Mouse (Mus musculus): ENCODE results near the gene Uckl1.

Gene Uckl1

DNA sequence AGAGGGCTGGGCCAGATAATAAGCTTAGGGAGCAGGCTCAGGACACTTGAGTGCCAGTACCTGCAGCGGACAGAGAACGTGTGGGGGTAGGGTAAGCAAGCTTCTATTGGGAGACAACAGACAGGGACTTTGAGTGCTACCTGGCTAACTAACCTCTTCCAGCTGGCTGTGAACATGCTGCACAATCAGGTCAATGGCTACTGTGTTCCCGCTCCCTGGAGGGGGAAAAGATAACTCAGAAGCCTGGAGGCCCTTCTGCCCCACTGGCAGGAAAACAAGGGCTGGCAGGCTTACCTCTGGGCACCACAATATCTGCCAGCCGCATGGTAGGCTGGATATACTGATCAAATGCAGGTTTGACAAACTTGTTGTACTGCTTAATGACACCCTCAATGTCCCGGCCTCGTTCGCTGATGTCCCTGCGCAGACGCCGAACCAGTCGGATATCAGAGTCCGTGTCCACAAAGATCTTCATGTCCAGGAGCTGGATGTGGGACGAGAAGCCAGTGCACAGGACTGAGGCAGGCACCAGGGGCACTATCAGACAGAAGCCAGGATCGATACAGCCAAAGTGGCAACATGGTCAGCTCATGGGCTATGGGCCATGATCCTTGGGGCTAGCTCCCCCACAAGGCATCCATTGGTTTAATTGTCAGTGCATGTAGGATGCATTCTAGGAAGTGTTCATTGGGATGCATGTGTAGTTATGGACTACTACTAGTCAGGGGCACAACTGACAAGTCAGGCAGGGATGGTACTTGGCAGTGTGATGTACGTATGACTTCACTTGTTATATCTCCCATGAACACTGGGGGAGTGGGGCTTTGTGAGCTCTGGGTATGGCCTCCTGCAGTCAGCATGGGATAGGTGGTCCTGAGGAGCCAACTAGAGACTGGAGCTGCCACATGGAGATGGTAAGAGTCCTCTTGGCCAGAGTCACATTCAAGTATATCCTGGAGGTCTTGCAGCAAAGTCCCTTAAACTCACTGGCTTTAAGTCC lies 11.5 kb downstream of the Uckl1 start:
- DNase-seq (ENCODE audit: low read depth, low spot score), result no peak

DNA sequence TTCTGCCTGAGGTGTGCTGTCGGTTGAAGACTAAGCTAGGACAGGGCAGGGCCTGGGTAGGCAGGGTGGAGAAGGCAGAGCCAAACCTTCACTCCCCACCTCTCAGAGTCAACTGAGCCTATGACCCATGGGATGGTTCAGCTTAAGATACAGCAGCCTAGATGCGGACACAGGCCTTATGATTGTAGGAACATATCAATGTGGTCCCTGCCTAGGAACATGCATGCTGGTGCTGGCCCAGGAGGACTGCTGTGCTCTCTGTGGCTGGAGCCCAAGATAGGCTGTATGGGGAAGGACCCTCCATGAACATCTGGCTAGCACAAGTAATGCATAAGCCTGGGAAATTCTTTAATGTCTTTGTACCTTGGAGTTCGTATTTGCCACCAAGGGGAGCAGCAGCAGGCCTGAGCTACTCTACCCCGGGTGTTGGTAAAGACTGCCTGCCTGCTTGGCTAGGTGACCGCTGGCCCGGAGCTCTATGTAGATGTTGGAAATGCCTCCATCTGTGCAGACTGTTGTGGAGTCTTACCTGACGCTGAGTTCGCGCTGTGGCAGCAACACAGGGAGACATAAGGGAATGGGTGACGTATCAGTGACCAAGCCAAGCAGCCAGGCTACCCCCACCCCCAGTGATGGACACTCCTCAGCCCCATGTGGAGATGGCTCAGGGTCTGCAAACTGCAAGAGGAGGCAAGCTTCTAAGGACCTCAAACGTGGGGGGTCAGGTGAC lies 12.6 kb downstream of the Uckl1 start:
- no peak for DNase-seq (ENCODE audit: low read depth, low spot score)

DNA sequence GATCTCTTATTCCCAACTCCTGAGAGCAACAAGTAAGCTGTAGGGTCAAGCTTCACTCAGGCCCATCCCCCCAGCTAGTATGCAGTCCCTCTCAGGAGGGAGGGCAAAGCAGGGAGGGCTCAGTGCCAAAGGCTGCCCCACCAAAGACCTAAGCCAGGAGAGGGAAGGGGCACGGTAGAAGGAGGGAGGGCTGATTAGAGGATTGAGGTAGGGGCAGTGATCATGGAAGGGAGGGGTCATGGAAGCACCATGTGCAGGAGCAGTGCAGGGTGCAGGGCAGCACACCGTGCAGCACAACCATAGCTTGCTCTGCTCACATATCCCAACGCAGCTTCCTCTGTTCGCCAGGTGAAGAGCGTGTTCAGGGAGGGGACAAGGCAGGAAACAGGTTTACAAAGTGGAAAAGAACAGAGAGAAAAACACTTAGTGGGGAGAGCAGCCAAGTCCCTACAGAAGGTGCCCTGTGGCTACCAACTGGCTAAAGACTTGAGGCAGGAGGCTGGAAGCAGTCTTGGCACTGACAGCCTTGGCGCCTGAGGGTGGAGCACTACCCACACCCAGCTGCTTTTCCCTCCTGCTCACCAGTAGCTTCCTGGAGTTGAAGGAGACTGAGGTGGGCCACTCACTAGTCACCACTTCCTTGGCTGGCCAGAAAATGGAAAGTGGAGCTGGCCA lies 13.6 kb downstream of the Uckl1 start:
- no peak for DNase-seq (ENCODE audit: low read depth, low spot score)

DNA sequence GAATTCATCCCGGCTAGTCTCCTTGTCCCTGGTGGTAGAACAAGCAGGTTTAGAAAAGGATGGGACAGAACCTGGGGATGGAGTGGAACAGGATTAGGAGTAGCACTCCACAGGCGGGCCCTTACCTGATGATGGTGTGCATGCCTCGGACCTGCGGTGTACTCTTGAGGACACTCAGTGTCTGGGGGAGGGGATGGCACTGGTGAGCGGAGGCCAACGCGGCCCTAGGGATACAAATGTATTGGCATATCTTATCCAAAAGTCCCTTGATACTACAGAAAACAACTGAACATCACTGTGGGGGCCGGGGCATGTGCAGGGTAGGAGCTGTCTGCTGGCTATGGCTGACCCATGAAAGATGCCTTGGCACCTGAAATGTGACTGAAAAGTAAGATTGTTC lies 14.3 kb downstream of the Uckl1 start:
- DNase-seq (ENCODE audit: low read depth, low spot score), result no peak

DNA sequence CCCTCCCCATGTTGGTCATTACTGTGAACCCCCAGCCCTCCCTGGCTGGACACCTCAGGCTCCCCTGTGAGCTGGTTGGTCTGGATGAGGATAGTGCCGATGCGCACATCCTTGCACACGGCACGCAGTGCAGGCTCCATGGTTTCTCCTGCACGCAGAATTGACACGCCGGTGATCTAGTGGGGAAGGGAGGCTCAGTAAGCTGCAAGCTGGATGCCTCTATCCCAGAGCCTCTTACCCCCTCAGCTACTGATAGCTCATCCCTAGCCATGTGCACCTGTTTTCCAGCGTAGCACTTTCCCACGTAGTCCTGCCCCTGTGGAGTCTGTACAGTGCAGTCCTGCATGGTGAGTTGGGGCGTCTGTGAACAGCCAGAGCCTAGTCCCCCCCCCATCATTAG lies 14.8 kb downstream of the Uckl1 start:
- no peak for DNase-seq (ENCODE audit: low read depth, low spot score)

DNA sequence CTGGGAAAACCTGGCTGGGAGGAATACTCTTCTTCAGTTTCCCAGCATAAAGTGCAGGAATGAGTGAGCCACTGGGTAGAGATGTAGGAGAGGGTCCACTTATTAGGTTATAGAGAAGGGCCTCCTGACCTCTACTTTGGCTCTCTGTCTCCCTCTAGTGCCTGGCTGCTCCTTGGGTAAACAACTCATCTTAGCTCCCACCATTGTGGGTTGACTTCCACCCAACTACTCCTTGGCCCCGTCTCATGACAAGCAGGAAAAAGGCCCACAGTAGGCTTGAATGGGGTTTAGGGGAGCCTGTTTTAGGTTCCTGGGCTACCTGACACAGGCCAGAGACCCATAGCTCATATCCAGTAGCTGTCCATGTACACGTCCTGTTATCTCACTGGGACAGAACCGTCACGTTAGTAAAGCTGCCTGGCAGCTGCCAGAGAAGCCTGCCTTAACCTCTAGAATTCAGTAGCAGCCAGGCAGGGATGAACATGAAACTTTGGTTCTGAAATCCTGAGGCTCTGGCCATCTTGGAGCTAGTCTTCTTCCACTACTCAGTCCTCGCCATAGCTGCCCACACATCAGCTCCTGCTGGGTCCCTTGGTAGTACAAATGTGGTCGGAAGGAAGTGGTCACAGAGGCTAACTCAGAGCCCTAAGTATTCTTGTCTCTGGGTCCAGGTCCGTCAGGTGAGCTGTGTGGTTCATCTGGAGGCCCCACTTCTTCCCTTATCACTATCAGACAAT lies 16.3 kb downstream of the Uckl1 start:
- peak; percentile 55 for DNase-seq (ENCODE audit: low read depth, low spot score)

DNA sequence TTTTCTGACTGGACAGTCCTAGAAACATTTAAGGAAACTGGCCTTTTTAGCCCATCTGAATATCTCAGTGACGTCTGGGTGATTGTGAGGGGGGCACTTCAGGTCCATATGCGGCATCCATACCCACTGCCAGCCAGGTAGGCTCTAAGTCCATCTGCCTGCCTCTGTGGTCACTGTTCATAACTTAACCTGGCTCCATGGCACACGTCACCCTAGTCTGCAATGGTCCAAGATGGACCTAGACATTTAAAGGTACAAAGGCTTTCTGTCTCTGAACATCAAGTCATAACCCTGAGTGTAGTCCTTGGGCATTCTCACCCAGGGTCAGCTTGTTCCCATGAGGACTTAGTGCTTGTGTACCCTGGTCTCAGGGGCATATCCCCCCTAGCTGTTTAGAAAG lies 17.4 kb downstream of the Uckl1 start:
- no peak for DNase-seq (ENCODE audit: low read depth, low spot score)

DNA sequence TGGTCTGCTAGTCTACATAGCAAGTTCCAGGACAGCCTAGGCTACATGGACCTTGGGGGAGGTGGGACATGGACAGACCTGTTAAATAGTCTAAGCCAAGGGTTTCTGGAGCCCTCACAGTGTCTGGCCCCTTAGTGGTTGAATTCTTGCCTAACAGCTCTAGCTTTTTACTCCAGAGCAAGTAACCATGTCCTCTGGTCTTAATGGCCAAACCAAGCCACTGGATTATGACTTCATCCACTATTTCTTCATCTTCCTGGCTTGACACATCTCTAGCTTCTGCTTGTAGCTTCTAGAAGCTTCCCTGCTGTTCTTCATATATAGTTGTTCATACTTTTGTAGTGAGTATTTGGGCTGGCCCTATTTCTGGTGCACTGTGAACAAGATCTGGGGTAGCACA lies 30.9 kb downstream of the Uckl1 start:
- no peak for DNase-seq (ENCODE audit: low read depth, low spot score)

DNA sequence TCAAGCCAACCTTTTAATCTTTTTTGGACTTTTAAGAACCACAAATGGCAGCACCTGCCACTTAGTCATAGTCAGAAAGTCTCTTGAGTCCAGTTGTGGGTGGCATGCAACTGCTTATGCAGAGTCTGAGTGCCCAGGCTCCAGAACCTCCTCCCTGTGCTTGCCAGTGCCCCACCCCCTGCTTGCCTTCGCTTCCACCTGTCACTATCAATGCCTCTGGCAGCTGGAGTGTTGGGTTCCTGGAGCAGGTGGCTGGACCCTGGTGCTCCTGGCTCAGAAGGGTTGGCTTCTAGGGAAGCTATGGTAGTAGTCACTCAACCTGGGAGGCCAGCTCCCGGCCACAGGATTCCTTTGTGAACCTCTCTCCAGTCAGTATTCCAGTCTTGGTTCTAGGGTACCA lies 34.5 kb downstream of the Uckl1 start:
- no peak for DNase-seq (ENCODE audit: low read depth, low spot score)

DNA sequence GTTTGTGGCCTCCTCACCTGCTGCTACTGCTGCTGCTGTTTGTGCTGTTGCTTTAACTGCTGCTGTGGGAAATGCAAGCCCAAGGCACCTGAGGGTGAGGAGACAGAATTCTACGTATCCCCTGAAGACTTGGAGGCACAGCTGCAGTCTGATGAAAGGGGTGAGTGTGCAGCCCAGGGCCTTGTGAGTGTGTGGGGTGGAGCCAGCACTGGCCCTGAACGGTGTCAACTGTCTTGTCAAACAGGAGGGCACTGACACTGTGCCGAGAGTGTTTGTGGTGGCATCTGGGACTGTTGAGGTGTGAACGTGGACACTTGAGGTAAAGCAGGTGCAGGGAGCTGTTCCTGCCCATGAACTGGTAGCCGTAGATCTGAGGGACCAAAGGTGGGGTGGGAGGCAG lies 36.0 kb downstream of the Uckl1 start:
- no peak for DNase-seq (ENCODE audit: low read depth, low spot score)

DNA sequence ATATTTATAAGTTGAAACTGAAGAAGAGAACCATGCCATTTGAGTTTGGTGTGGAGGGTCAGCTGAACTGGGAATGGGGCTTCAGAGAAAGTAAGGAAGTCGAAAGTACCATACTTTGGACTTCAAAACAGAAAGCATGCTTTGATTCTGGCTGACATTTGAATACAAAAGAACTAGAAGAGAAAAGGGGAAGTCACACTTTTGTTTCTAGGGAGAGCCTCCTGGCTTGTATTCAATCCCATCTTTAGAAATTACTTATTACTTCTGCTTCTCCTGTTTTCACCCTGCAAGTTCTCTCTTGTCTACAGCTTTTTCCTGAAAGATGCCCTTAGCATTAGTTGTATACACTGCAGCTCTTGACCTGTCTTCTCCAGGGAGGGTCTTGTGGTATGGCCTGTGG lies 36.5 kb downstream of the Uckl1 start:
- DNase-seq (ENCODE audit: low read depth, low spot score), result no peak

DNA sequence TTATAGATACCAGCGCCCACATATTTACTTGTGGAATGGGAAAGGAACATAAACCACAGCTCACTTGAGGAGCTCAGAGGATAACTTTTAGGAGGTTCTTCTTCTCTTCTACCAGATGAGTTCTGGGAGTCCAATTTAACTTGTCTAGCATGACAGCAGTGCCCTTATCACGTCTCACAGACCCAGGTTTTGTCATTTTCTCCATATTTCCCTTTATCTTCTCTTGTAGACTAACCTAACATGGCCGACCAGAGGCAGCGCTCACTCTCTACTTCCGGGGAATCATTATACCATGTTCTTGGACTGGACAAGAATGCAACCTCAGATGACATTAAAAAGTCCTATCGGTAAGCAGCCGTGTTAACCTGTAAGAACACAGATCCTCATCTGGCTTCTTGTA lies 38.5 kb downstream of the Uckl1 start:
- no peak for DNase-seq (ENCODE audit: low read depth, low spot score)

DNA sequence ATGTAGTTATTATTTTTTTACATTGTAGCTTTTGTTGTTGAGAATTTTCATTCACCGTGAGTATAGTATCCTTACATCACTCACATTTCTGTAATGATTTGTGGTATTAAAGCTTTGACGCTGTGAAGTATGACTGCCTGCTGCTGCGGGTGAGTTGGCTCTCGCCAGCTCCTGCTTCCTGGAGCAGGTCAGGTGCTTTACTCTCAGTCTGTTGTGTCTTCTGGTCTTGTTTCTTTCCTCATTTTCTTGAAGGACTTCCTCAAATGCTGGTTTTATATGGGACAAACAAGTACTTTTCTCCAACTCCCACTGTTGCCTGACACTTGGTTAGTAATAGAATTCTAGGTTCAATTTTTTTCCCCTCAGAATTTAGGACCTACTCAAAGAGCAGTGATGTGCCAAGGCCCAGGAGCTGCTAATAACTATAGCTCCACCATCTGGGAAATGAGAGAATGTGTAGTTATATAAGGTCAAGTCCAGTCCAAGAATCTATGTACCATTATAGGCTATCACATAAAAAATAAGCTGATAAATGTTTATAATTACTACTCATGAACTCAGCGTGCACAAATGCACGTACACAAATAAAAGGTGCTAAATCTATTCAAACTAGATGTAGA lies 42.8 kb downstream of the Uckl1 start:
- DNase-seq (ENCODE audit: low read depth, low spot score), result no peak

DNA sequence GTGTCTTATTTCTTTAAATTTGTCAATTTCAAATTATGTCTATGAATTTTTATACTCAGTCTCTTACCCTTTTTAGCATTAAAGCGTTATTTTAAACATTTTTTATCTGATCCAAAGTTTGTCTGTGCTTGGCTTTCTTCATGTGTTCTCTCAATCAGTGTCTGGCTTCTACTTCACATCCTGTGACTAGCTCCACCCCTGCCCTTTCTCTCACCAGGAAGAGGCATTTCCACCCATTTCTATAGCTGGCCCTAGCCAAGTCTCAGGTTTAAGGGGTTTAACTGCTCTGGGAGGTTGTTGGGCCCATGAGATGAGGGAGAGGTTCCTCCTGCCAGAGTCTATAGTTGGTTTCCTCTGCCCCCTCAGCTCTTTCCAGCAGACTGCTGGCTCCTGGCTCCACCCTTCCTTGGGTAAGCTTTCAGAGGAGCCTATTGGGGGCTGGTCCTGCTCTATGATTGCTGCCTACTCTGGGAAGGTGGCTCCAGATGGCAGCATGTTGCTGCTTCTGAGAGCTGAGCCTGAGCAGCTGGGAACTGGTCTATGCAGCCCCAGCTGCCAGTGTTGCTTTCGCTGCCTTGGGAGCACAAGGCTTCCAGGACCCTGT lies 47.1 kb downstream of the Uckl1 start:
- DNase-seq (ENCODE audit: low read depth, low spot score), result peak; percentile 50

DNA sequence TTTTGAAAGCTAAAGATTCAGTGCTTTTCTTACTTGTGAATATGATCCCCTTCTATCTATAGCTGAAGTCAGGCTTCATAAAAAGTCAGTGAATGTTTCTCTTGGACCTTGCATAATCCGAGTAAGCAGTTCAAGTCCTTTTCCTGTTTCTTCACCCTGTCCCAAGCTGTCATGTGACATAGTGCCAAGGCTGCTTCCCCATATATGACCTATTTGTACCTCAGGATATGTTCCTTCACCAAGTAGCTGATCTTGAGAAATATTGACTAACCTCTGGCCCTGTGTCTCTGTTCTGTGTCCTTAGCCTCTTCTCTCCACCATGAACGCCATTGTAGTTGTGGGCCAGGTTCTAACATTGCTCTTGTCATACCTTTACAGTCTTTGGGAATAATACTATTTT lies 48.3 kb downstream of the Uckl1 start:
- DNase-seq (ENCODE audit: low read depth, low spot score), result no peak

DNA sequence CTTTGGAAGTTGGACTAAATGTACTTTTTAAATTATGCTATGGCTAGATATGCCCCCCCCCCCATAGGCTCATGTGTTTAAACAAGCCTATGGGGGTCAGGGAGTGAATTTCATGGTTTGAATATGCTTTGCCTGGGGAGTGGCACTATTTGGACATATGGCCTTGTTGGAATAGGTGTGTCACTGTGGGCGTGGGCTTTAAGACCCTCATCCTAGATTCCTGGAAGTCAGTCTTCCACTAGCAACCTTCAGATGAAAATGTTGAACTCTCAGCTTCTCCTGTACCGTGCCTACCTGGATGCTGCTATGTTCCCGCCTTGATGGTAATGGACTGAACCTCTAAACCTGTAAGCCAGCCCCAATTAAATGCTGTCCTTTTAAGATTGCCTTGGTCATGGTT lies 52.1 kb downstream of the Uckl1 start:
- DNase-seq (ENCODE audit: low read depth, low spot score), result no peak

DNA sequence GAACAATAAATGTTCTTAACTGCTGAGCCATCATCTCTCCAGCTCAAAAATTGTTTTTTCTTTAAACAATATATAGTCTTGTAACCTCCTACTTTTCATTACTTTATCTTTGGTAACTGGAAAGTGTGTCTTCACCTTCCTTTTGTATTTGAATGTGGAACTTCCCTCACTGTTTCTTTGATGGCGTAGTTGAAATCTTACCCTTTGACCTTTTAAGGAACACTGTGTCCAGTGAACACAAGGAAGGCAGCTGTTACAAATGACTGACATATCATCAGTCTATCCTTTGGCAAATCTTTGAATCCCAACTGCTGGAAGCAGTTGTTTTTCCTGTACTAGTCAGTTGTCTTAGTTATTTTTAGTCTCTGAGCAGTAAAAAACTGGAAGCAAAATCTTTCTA lies 55.6 kb downstream of the Uckl1 start:
- DNase-seq (ENCODE audit: low read depth, low spot score), result no peak

DNA sequence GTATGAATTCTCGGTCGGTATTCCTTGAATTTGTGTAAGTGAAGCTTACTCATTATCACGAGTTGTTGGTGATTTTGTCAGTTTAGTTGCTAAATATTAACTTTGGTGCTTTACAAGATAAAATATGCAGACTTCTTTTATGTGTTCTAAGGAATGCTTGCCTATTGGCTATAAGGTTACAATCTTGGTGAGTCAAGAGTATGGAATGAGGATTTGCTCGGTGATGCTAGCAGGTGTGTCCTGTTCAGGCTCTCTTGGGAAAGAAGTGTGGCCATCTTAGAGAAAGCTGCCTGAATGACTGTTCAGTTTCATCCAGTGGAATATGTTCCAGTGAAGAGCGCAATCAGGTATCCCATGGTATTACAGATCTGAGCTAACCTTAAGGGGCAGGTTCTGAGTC lies 59.2 kb downstream of the Uckl1 start:
- no peak for DNase-seq (ENCODE audit: low read depth, low spot score)

DNA sequence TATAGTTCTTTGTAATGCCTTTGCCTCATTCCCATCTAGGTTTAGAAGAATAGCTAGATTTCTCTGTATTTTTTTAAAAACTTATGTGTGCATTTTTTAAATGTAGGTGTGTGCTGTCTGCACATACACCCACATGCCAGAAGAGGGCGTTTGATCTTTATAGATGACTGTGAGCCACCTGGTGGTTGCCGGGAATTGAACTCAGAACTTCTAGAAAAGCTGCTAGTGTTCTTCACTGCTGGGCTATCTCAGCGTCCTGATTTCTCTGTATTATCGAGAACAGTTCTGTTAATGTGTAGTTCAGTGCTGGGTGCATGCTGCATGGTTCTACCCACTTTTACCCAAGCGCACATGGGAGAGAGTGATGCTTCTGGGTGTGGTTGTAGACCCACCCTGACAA lies 61.9 kb downstream of the Uckl1 start:
- DNase-seq (ENCODE audit: low read depth, low spot score), result peak; percentile 65

DNA sequence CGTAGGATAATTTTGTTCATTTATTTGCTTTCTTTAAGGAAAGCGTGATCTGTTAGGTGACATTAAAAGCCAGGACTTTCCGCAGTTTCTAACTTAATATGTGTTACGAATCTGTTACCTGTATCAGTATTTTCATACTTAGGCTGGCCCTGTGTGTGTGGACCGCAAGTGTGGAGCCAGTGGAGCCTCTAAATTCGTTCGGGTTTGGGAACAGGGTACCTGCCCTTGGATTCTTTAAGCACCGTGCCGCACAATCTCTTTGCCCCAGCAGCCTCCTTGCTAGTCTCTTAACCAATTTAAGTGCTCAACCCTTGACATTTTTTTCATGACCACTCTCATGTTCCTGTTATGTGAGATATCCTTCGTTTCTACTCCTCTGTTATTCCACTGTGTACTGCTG lies 63.2 kb downstream of the Uckl1 start:
- DNase-seq (ENCODE audit: low read depth, low spot score), result no peak

DNA sequence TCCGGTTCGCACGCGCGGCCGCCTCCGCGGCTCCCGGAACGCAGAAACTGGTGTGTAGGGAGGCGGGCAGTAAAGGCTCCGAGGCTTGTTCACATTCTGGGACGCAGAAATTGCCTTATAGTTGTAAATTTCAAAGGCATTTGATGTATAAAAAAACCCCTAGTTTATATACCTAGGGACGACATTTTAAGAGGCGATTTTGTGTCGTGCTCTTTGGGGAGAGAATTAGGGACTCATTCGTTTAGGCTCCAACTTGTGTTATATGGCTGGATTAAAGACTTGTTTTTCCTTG lies 63.8 kb downstream of the Uckl1 start:
- DNase-seq (ENCODE audit: low read depth, low spot score), result no peak
